ENCODE assay signal across 12 mouse cellular contexts in genomic region chr14:87619368-87620035, GRCm38 (mm10).
DNase-seq lines count a peak whose midpoint lies in the region; ATAC-seq lines count a peak whose summit lies in the region.
"Had no signal": no experiment of that assay in that cellular context is flagged by ENCODE, and none has a peak within 500 bp of the region (broad histone marks: within the 10 kb centered on the region; RNA-seq: fewer than 3 reads in every experiment).

No protein-coding gene starts in this region.

- H3K9me3 ChIP-seq in forebrain, embryonic 14.5 days (replicated peaks; ENCODE audit: control insufficient read depth, low read length), result no peaks in the 10 kb centered on the region
- H3K9me3 ChIP-seq in midbrain, embryonic 15.5 days, result no peaks in the 10 kb centered on the region
- H3K9me3 ChIP-seq: megakaryocyte, embryonic 14.5 days had no signal

- peak; percentile 5 to 14 for DNase-seq in layer of hippocampus, postnatal 10 days (ENCODE audit: low spot score in 2 of 2)
- no peak for DNase-seq in layer of hippocampus, adult 11-12 months (ENCODE audit: low spot score)
- DNase-seq in embryo, embryonic 9.5 days (ENCODE audit: extremely low spot score), result peak; percentile 7
- peak; percentile 72 for DNase-seq in forebrain, embryonic 14.5 days (ENCODE audit: low spot score)
- DNase-seq in liver, result no peak
- no peak for DNase-seq in adrenal gland, postnatal 25 days
- DNase-seq: heart, postnatal 4 days; layer of hippocampus, postnatal 36 days; thymus, adult 2 months had no signal

- peak; percentile 37; the same call in 1 of the 2 replicates for ATAC-seq in forebrain, embryonic 14.5 days
- peak; percentile 63; the same call in 1 of the 2 replicates for ATAC-seq in midbrain, embryonic 15.5 days (replicated peaks)

- H3K27me3 ChIP-seq in forebrain, embryonic 14.5 days (replicated peaks; ENCODE audit: control insufficient read depth, insufficient read depth, low read length), result no peaks in the 10 kb centered on the region
- no peaks in the 10 kb centered on the region for H3K27me3 ChIP-seq in midbrain, embryonic 15.5 days (replicated peaks)
- H3K27me3 ChIP-seq: megakaryocyte, embryonic 14.5 days had no signal

- H3K4me3 ChIP-seq in forebrain, embryonic 14.5 days (ENCODE audit: low read depth, low read length), result no peak overlapping the region
- H3K4me3 ChIP-seq in midbrain, embryonic 15.5 days, result no peak overlapping the region
- H3K4me3 ChIP-seq: erythroblast, embryonic 14.5 days; megakaryocyte, embryonic 14.5 days had no signal

- H3K4me1 ChIP-seq in forebrain, embryonic 14.5 days (ENCODE audit: control insufficient read depth, insufficient read depth, low read length), result no peaks in the 10 kb centered on the region
- no peaks in the 10 kb centered on the region for H3K4me1 ChIP-seq in midbrain, embryonic 15.5 days
- H3K4me1 ChIP-seq: megakaryocyte, embryonic 14.5 days had no signal

- no peak overlapping the region for H3K27ac ChIP-seq in forebrain, embryonic 14.5 days (ENCODE audit: low read depth, low read length)
- no peak overlapping the region for H3K27ac ChIP-seq in midbrain, embryonic 15.5 days

- H3K9ac ChIP-seq in forebrain, embryonic 14.5 days (ENCODE audit: low read length), result no peak overlapping the region
- no peak overlapping the region for H3K9ac ChIP-seq in midbrain, embryonic 15.5 days

- no peaks in the 10 kb centered on the region for H3K36me3 ChIP-seq in forebrain, embryonic 14.5 days (ENCODE audit: control insufficient read depth, insufficient read depth, low read length)
- no peaks in the 10 kb centered on the region for H3K36me3 ChIP-seq in midbrain, embryonic 15.5 days (replicated peaks)

- no peak overlapping the region for H3K4me2 ChIP-seq in forebrain, embryonic 14.5 days (ENCODE audit: low read length)
- H3K4me2 ChIP-seq in midbrain, embryonic 15.5 days, result no peak overlapping the region

- 33% methylated on average over 5 of the region's 5 CpGs for WGBS in forebrain, embryonic 14.5 days
- 61% methylated on average over 5 of the region's 5 CpGs for WGBS in midbrain, embryonic 15.5 days

Comparison
In these comparisons a context has a peak if more than half of its experiments do, and no peak if none do; other contexts are left out.
1. DNase-seq: peak in layer of hippocampus, postnatal 10 days (2 of 2), embryo, embryonic 9.5 days (single experiment) and forebrain, embryonic 14.5 days (single experiment); none in layer of hippocampus, adult 11-12 months (single experiment), liver (single experiment) and adrenal gland, postnatal 25 days (single experiment).